Mouse (Mus musculus) intestine, embryonic 16.5 days (tissue): ENCODE data around the gene Cyp2d11. TPM values are rescaled to one million over a fixed set of nuclear protein-coding genes. Genes with fewer than 3 reads are reported as not detected.

Experiments used
- ATAC-seq: fragments of 200-750 bp; cut with Nextera tagmentation; 2 replicates; pipeline ENCODE4 v1.8.0; 2017; ENCODE audit warnings: moderate TSS enrichment, moderate library complexity
- H3K27ac ChIP-seq: fragments of 300-500 bp; sonication (generic); 2 replicates; pipeline ENCODE4 v1.5.1; 2014; ENCODE audit warnings: mild to moderate bottlenecking, low read length
- H3K27me3 ChIP-seq: fragments of 300-500 bp; sonication (generic); replicated peaks from 2 replicates; pipeline ENCODE4 v1.6.1; 2014; ENCODE audit warnings: low read length, control low read depth, mixed read lengths; ENCODE audit not compliant: control insufficient read depth, insufficient read depth
- H3K36me3 ChIP-seq: fragments of 300-500 bp; sonication (generic); 2 replicates; pipeline ENCODE4 v1.6.1; 2014; ENCODE audit warnings: low read length, control low read depth; ENCODE audit not compliant: control insufficient read depth, insufficient read depth
- H3K4me1 ChIP-seq: fragments of 300-500 bp; sonication (generic); 2 replicates; pipeline ENCODE4 v1.6.1; 2014; ENCODE audit warnings: low read length, control low read depth, mixed read lengths; ENCODE audit not compliant: control insufficient read depth, insufficient read depth
- H3K4me2 ChIP-seq: fragments of 300-500 bp; sonication (generic); 2 replicates; pipeline ENCODE4 v1.6.1; 2014; ENCODE audit warnings: low read depth, low read length, control low read depth
- H3K4me3 ChIP-seq: fragments of 300-500 bp; sonication (generic); 2 replicates; pipeline ENCODE4 v1.5.1; 2014; ENCODE audit warnings: mild to moderate bottlenecking, low read length
- H3K9ac ChIP-seq: fragments of 300-500 bp; sonication (generic); 2 replicates; pipeline ENCODE4 v1.6.1; 2014; ENCODE audit warnings: low read depth, low read length
- H3K9me3 ChIP-seq: fragments of 300-500 bp; sonication (generic); 2 replicates; pipeline ENCODE4 v1.6.1; 2016; ENCODE audit warnings: low read length, control low read depth; ENCODE audit not compliant: control insufficient read depth
- WGBS: fragments of 180-500 bp; shearing (Covaris S2); extraction: QIAGEN DNeasy Blood & Tissue Kit; methylation state at CpG from one replicate; pipeline ENCODE4 v1.1.7; 2014; 5-methylcytosine and 5-hydroxymethylcytosine counted together
- microRNA-seq: library from miRNA; unstranded; fragments of <30 nt; microRNA quantifications from one replicate; pipeline ENCODE4, GENCODE M21; 2016
- polyA plus RNA-seq: library from polyadenylated mRNA; unstranded; fragments of >200 nt; fragmentation: Nextera tagmentation; extraction: Ambion mirVana; gene quantifications from 2 replicates; pipeline ENCODE4 v1.2.1, GENCODE M21; 2015

Gene Cyp2d11
- polyA plus RNA-seq, 1 experiment from 2014 or later = not detected

- peaks cover 42% of the 10 kb centered on the region for H3K4me1 ChIP-seq
- H3K36me3 ChIP-seq = no peaks in the 10 kb centered on the region
- no peak overlapping the region; the same call in 1 of the 2 replicates for H3K4me2 ChIP-seq
- WGBS = 72% methylated on average over 5 of the region's 5 CpGs
- H3K4me3 ChIP-seq = no peak overlapping the region
- H3K9me3 ChIP-seq = no peaks in the 10 kb centered on the region
- no peaks in the 10 kb centered on the region for H3K27me3 ChIP-seq
- H3K9ac ChIP-seq = peak overlapping the region; percentile 90
- H3K27ac ChIP-seq = peak overlapping the region; percentile 91; the same call in 1 of the 2 replicates
- no peak for ATAC-seq
Observed at GRCm38 (mm10) chr15:82342543-82342935, 51.3 kb downstream of the Cyp2d11 start.

DNA sequence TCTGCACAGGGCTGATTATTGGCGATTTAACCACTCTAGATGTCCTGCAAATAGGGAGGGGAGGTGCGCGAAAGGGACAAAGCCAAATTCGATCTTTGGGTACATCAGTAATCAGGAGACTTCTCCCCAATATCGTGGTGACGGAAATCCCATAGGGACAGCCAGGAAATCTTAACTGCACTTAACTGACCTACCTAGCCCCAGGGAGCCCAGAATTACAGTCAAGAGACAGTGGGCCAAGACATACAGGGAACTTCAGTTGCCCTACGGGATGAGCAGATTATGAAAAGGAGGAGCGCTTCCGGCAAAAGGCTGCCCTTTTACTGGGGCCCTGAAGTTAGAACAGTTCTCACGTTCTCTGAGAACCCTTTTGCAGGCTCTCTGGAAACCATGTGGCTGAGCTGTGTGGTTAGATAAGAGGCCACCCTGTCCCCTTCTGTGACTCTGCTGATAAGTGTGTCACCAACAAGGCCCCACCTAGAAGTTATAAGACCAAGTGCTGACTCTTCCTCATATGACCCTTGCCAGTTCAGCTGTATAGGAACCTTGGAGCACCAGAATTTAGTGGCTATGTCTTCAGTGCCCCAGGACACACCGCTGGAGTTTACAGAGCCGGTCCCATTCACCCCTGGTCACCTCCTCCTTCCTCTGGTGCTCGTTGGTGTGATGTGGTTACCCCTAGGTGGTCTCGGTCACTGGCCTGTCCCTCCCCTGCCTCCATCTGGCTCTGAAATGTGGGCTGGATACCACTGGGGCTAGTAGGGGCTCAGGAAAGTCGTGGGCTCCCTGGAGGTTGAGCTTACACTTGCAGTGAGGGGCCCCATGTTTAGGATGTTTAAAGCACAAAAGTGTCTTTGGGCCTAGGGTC lies 51.9 kb downstream of the Cyp2d11 start:
- Histone ChIP-seq H3K36me3 (no peaks in the 10 kb centered on the region), H3K27me3 (no peaks in the 10 kb centered on the region), H3K27ac (peak overlapping the region; percentile 91), H3K9ac (peak overlapping the region; percentile 90), H3K9me3 (no peaks in the 10 kb centered on the region), H3K4me1 (peaks cover 41% of the 10 kb centered on the region), H3K4me2 (peak overlapping the region; percentile 77), H3K4me3 (peak overlapping the region; percentile 59)
- peak; percentile 8; the same call in 1 of the 2 replicates for ATAC-seq
- WGBS = 48% methylated on average over 15 of the region's 15 CpGs

DNA sequence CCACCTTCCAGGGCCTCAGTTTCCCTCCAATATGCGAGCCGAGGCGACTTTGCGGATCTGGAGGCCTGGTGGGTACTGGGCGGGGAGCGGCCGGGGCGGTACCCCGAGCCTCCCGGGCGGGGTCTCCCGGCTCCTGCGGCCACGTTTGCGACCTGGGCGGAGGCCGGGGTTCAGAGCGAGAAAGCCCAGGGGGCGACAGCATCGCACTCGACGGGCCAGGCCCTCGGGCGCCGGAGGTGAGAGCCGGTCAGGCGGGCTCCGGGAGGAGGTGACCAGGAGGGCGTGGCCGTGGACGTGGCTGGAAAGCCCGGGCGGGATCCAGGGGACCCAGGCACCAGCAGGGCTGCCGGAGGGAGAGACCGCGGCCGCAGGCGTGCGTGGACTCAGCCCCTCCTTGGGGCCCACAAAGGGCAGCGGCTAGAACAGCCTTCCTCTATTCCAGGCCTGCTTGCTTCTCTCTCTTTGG lies 52.8 kb downstream of the Cyp2d11 start:
- Histone ChIP-seq H3K4me3 (peak overlapping the region; percentile 59), H3K27me3 (no peaks in the 10 kb centered on the region), H3K9me3 (no peaks in the 10 kb centered on the region), H3K36me3 (no peaks in the 10 kb centered on the region), H3K4me1 (peaks cover 39% of the 10 kb centered on the region), H3K9ac (peak overlapping the region; percentile 90), H3K27ac (peak overlapping the region; percentile 91), H3K4me2 (peak overlapping the region; percentile 77)
- ATAC-seq = peak; percentile 5; the same call in 1 of the 2 replicates
- 2% methylated on average over 38 of the region's 40 CpGs for WGBS

DNA sequence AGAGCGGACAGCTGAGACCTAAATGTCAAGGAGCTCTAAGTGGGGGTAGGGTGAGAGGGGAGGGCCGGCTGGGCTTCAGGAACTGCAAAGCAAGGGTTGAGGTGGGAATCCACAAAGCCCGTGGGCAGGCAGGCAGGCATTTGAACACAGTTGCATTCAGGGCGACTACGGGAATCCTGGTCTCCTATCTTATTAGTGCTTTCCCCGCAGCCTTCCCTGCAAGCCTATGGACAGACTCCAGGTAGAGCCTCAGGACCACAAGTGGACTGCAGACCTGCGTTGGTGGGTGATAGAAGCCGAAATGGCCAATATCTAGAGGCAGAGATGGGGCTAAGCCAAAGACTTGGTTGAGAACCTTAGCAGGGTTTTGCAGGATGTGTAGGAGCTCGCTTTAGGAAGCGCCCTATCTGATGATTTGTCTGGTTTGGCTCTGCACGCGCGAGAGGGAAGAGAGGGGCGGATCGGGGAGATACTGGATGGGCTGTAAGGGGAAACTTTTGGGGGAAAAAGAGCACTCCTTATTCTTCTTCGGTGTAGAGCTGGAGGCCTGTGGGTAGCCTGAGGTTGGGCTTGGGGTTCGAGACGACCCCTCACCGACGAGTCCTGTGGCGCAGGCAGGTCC lies 53.3 kb downstream of the Cyp2d11 start:
- peak overlapping the region; percentile 90 for H3K9ac ChIP-seq
- no peaks in the 10 kb centered on the region for H3K9me3 ChIP-seq
- peak overlapping the region; percentile 91 for H3K27ac ChIP-seq
- H3K4me1 ChIP-seq = peaks cover 39% of the 10 kb centered on the region
- H3K27me3 ChIP-seq = no peaks in the 10 kb centered on the region
- peak overlapping the region; percentile 77 for H3K4me2 ChIP-seq
- H3K36me3 ChIP-seq = 0 out of 2 replicates have a peak, but pooled peaks cover 4% of the 10 kb centered on the region
- peak overlapping the region; percentile 59 for H3K4me3 ChIP-seq
- WGBS = 38% methylated on average over 21 of the region's 21 CpGs
- no peak for ATAC-seq

- WGBS = 61% methylated on average over 8 of the region's 8 CpGs
- H3K27me3 ChIP-seq = no peaks in the 10 kb centered on the region
- no peak overlapping the region for H3K4me3 ChIP-seq
- no peaks in the 10 kb centered on the region for H3K9me3 ChIP-seq
- H3K4me1 ChIP-seq = peaks cover 39% of the 10 kb centered on the region
- ATAC-seq = no peak
- H3K9ac ChIP-seq = 0 out of 2 replicates have a peak overlapping the region, but pooled peaks have one; percentile 80
- peak overlapping the region; percentile 91 for H3K27ac ChIP-seq
- peaks cover 10% of the 10 kb centered on the region for H3K36me3 ChIP-seq
- 0 out of 2 replicates have a peak overlapping the region, but pooled peaks have one; percentile 28 for H3K4me2 ChIP-seq
Observed at GRCm38 (mm10) chr15:82339634-82340254, 54.1 kb downstream of the Cyp2d11 start.

Small RNAs within 50 kb of the gene (microRNA-seq; reads per million reads assigned to microRNA genes)
- gene Gm25990 (not detected), gene Gm27331 (not detected), gene Mir7684 (not detected)

Other genes with a start within 250 kb of the Cyp2d11 start
- gene Srebf2, start 246.8 kb downstream of the Cyp2d11 start, polyA plus RNA-seq = 138 and 141 TPM in 2 replicates
- gene Shisa8, start 181.2 kb downstream of the Cyp2d11 start, polyA plus RNA-seq = 0.06 and 0.09 TPM in 2 replicates
- 0.09 and 0.11 TPM in 2 replicates for gene Tnfrsf13c, start 169.7 kb downstream of the Cyp2d11 start, polyA plus RNA-seq
- 36.3 and 43.6 TPM in 2 replicates for gene Cenpm, start 149.3 kb downstream of the Cyp2d11 start, polyA plus RNA-seq
- not detected in 2 replicates for gene 1500009C09Rik, start 141.6 kb downstream of the Cyp2d11 start, polyA plus RNA-seq
- 4.2 and 4.4 TPM in 2 replicates for gene Sept3, start 119.1 kb downstream of the Cyp2d11 start, polyA plus RNA-seq
- gene Wbp2nl, start 95.1 kb downstream of the Cyp2d11 start, polyA plus RNA-seq = 0.15 and 0.16 TPM in 2 replicates
- 296 and 437 TPM in 2 replicates for gene Naga, start 55.1 kb downstream of the Cyp2d11 start, polyA plus RNA-seq
- 11.6 and 13.2 TPM in 2 replicates for gene Pheta2, start 55.1 kb downstream of the Cyp2d11 start, polyA plus RNA-seq
- 332 and 340 TPM in 2 replicates for gene Smdt1, start 55.1 kb downstream of the Cyp2d11 start, polyA plus RNA-seq
- gene Ndufa6, start 39.7 kb downstream of the Cyp2d11 start, polyA plus RNA-seq = 561 and 588 TPM in 2 replicates
- 14.1 and 14.9 TPM in 2 replicates for gene Cyp2d22, start 13.8 kb downstream of the Cyp2d11 start, polyA plus RNA-seq
- gene Cyp2d10, start 13.2 kb upstream of the Cyp2d11 start, polyA plus RNA-seq = 0.67 and 1.8 TPM in 2 replicates
- gene Cyp2d9, start 39.4 kb upstream of the Cyp2d11 start, polyA plus RNA-seq = 0.10 and 0.31 TPM in 2 replicates
- not detected in 2 replicates for gene Cyp2d12, start 161.1 kb upstream of the Cyp2d11 start, polyA plus RNA-seq
- gene Cyp2d34, start 226.9 kb upstream of the Cyp2d11 start, polyA plus RNA-seq = 0.18 TPM in 1 of 2 replicates, not detected in the other